Mouse (Mus musculus) thymus, postnatal 4 days (tissue): ENCODE results near the gene Selenow.
"Not testable (repeated sequence)": the region's sequence is repeated elsewhere in the genome, so short reads cannot be mapped to it uniquely, and the experiment has no call there.

Experiments
- DNase-seq: peaks from one replicate; pipeline ENCODE4 v3.0.0; 2021

The Selenow gene

DNA sequence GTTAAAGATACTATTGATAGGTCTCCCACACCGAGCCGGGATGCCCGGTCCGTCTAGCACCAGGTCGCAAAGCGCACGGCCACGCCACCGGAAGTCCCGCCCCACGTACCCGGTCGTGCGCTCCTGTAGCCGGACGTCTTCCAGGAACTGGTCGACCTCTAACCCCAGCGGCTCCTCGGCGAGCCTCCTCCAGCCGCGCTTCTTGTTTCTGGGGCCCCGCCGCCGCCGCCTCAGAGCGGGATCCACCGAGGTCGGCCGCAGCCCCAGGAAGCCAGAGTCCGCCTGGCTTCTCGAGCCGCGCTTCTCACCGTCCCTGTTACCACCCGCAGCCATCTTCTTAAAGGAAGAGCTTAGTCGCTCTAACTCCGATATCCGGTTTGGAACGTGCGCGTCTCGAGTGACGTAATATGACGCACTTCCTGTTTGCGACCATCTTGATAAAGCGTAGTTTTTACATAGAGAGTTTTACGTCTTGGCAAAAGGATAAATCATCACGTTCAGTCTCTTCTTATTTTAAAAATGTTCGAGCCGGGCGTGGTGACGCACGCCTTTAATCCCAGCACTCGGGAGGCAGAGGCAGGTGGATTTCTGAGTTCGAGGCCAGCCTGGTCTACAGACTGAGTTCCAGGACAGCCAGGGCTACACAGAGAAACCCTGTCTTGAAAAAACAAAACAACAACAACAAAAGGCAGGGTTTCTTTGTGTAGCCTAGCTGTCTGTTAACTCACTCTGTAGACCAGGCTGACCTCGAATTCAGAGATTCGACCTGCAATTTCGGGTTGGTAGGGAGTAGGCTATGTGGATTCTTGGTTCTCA lies 23.7 kb upstream of the Selenow start, which contains the start of gene Nop53:
Gene Nop53 (minus strand): TSS at position 354 of the 816 bp plus-strand sequence.
- peak; percentile 89 for DNase-seq

DNA sequence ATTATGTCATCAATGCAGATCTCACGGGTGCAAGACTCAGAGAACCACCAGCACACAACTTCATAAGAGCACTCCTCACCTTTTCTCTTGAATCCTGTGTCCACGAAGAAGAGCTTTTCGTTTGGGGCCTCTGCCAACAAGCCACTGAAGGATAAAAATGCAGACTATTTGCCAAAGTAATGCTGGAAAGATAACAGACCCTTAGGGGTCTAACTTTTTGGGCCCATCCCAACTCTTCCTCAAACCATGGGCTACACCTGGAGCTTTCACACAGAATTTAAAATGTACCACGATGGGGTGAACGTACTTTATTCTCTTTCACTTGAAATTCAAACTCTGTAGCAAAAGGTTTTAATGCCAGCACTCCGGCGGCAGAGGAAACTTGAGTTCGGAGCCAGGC lies 23.0 kb upstream of the Selenow start:
- no peak for DNase-seq

DNA sequence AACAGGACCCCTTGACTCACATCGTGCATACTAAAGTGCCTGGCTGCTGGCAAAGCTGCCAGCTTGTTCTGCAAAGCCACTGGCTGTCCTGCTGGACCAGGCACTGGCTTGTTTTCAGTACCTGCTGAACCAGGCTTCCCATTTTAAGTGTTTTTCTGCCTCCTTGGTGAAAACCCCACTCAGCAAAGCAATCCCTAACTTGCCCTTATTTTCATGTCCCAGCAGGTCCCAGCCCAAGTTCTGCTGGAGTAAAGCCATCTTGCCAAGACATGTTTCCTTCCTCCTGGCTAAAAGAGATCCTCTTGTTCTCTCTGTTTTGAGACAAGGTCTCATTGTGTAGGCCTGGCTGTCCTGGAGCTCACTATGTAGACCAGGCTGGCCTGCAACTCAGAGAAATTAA lies 22.1 kb upstream of the Selenow start:
- DNase-seq: no peak

DNA sequence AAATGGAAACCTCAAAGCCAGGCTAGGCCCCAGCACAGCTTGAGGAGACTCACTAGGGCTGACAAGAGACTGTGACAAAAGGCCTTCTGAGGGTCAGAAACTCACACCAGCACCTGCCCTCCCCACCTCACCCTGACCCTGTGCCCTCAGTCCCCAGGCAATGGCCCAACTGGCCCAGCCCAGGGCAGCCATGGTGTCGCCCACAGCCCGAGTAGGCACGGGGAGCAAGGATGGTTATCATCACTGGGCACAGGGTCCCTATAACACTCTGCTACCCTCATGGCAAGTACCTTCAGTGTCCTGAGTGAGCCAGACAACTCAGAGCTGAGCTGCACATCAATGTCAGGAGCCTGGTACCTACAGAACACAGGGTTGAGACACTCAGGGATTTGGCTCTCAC lies 16.4 kb upstream of the Selenow start:
- no peak for DNase-seq

DNA sequence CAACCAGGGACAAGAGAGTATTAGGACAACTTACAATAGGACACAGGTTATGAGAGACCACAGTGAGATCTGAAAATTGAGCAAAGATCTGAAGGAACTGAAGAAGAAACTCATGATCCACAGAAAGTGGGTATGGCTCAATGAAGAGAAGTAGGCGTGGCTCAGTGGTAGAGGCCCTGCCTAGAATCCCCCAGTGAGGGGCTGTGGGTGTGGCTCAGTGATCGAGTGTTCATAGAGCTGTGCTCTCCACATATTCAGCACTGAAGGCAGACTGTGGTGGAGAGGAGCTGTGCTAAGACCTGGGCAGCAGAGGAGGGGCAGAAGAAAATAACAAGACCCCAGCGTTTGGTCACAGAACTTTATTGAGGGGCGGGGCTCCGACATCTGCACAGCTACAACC lies 15.3 kb upstream of the Selenow start:
- no peak for DNase-seq

DNA sequence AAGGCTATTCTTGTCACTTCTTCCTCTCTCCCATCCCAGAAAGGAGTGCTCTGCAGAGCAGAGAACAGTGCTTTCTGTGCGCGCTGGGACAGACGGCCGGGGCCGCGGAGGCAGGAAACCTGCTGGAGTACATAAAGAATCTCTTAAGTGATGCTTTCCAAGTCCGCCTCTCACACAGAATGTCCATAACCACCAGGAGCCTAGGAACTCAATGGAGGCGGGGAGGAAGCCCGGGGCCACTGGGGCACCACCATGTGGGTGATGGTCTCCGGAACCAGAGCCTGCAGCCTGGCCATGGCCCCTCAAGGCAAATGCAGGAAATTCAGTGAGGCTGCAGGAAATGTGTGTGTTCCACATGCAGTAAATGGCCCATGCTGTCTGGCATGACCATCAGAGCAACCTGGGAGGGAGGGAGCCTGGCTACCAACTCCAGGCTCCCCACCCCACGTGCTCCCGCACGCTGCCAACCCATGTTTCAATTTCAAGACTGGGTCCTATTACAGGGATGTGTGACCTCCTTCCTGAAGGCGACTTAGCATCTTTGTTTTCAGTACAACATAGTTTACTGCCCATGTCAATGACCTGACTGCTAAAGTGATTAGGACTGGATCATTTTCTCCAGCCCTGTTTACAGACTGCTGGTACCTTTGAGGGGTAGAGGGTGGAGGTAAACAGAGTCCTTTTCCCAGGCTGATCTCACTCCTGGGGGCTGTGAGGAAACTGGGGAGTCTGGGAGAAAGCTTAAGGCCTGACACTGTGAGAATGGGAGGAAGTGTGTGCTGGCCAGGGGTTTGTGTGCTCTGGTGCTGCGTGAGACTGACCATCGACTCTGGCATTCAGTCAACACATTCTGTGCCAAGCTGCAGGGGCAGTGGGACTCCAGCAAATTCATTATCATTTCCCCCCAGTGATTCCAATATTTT lies 11.5 kb upstream of the Selenow start:
- no peak for DNase-seq

DNA sequence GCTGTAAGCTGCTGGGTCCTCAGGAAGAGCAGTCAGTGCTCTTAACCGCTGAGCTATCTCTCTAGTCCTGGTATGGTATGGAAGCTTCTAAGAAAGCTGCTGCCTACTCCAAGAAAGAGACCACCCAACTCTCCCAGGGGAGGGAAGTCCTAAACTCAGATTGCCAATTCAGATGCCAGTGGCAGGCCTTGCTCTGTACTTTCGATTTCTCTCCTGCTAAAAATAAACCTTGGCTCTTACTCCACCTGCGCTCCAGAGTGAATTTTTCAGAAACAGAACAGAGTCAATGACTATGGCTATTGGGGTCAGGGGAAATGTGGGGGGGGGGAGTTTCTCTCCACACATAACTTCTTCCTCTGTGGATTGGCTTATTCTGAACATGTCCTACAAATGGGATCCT lies 9.4 kb upstream of the Selenow start:
- no peak for DNase-seq

DNA sequence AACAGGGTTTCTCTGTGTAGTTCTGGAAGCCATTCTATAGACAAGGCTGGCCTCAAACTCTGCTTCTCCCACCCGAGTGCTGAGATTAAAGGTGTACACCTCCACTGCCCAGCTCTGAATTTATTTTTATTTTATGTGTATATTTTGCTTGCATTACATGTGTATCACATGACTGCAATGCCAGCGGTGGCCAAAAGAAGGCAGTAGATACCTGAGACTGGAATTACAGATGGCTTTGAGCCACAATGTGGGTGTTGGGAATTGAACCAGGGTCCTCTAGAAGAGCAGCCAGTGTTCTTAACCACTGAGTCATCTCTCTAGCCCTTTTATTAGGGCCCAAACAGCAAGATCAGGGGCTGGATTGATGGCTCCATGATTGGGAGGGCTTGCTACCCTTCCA lies 8.3 kb upstream of the Selenow start:
- DNase-seq: no peak

DNA sequence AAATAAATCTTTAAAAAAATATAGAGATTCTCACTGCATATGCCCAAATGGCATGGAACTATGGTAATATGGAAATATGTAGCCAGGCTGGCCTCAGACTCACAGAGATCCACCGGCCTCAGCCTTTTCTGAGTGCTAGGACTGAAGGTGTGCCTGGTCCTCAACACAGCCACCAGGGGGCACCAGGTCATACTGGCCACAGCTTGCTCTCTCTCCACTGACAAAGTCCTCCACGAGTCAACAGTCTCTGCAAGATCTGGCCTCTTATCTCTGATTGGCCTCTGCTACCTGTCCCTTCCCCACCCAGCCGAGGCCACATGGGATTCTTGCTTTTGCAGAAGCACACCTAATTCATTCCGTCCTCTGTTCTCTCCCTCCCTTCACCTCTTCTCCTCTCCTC lies 7.7 kb upstream of the Selenow start:
- DNase-seq: peak; percentile 83

DNA sequence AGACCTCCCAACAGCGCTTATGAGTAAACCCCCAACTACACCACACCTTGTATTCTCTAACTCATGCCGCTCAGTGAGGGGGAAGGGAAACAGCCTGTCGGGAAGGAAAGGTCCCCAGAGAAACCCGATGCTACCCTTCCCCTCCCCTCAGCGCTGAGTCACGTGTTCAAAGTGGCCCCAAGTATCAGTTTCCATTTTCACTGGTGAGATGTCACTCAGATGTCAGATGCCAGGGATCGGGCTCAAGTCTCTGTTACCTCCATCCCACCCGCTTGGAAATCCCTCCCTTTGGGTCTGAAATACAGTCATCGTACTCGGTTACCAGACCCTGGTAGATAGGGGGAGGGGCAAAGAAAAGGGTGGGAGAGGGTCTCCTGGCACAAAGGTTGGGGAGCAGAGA lies 406 bp downstream of the Selenow start:
- DNase-seq: peak; percentile 52

DNA sequence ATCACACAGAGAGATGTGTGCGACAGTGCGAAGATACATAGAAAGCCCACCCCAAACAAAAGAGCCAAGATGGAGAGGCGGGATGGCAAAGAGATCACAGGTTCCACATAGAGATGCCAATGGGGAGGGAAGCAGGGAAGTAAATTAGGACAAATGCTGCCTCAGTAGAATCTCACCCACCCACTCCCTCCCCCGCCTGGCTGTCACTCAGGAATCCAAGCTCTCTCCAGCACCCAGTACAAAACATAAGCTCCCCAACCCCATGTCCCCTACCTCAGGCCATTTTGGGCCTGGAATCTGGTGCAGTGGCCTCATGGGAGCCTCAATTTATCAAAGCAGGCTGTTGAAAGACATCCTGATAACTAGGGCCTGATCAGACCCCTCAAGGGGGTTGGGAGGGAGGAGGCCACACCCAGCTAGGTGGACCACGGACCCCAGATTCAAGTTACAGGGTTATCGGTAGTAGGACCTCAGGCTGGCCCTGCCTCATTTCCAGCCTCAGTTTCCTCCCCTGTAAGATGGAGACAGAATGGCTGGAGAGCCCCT lies 1.5 kb downstream of the Selenow start:
- no peak for DNase-seq

DNA sequence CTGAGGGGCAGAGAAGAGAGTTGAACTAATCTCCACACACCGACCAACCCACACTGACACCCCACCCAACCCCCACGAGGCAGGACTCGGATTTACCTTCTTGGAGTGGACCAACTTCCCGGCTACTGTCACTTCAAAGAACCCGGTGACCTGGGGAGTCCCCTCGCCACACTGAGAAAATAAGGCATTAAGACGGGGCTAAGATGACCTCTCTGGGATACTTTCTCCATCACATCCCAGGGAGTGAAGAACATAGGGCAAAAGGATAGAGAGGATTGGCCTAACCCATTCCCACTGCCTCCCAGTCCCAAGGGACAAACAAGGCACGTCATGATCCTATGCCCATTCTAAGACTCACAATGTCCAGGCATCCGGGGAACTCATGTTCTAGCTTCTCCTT lies 2.3 kb downstream of the Selenow start:
- DNase-seq: no peak

DNA sequence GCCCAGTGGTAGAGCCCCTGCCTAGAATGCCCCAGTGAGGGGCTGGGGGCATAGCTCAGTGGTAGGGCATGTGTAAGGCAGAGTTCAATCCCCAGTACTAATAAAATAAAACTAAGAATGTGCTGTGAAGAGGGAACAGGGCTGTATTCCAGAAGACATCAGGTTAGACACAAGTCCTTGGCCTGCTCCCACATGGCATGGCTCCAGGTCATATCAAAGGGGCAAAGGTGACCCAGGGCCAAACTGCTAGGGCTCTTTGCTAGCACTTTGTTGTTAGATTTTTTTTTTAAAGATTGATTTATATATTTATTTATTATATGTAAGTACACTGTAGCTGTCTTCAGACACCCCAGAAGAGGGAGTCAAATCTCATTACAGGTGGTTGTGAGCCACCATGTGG lies 3.8 kb downstream of the Selenow start:
- DNase-seq: no peak

DNA sequence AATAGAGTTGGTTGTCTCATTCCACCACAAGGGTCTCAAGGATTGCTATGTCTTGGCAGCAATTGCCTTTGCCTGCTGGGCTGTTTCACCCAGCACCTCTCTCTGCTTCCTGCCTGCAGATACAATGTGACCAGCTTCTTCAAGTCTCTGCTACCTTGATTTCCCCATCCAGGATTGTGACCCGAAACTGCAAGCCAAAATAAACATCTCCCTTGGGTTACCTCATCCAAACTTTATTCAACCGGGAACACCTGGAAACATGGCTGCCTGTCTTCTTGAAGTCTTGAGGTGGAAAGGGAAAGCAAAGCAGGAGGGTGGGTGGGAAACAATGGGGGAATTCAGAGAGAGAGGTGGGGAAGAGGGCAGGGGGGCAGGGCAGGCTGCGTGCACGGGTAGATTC lies 5.2 kb downstream of the Selenow start:
- no peak for DNase-seq

DNA sequence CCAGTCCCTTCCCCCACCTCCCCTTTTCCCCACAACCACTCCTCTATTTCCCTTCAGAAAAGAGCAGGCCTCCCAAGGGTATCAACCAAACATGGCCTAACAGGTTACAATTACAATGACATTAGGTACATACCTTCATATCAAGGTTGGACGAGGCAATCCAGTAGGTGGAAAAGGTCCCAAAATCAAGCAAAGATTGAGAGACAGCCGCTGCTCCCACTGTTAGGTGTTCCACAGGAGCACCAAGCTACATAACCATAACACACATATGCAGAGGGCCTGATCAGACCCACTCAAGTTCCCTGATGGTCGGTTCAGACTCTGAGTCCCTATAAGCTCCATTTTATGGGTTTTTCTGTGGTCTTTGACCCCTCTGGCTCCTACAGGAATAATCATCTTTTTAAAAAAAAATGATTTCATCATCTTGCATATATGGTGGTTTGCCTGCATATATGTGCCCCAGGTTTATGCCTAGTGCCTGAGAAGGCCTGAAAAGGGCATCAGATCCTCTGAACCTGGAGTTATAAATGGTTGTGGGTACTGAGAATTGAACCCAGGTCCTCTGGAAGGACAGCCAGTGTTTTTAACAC lies 6.0 kb downstream of the Selenow start:
- DNase-seq: no peak

DNA sequence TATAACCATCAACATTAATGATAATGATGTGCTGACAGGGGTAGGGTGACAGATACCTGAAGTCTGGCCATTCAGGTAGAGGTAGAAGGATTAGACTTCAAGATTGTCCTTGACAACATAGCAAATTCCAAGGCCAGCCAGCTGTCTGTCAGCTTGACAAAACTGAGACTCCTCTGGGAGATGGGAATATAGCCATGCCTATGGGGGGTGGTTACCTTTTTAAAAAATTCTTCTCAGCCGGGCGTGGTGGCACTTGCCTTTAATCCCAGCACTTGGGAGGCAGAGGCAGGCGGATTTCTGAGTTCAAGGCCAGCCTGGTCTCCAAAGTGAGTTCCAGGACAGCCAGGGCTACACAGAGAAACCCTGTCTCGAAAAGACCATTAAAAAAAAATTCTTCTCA lies 6.5 kb downstream of the Selenow start:
- not testable (repeated sequence) for DNase-seq

DNA sequence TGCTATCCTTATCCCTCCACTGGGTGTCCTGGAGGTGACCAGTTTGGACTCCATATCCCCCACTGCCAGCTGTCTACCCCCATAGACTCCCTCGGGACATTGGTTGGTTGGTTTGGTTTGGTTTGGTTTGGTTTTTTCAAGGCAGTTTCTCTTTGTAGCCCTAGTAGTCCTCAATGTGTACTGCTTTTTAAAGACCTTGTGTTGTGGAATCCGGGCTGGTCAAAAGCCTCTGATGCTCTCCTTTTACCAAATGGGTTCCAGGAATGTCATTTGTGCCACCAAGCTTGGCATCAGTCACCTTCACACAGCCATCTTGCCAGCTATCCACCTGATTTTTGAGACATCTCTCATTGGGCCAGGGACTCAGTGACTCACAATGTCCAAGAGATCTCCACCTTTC lies 7.5 kb downstream of the Selenow start:
- no peak for DNase-seq

DNA sequence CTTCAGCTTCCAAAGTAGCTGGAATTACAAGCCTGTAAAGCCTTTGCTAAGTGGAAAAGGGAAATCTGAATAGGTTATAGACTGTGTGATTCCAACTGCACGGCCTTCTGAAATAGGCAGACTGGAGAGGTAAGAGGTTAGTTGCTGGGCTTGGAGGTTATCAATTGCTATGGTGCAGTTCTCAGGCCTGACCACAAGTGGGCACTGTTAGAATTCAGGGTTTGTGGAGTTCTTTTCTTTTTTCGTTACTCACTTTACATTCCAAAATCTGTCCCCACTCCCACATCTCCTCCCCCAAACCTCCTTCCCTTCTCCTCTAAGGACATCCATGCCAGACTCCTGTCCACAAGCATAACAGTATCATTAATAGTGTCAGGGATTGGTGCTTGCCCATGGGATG lies 8.0 kb downstream of the Selenow start:
- DNase-seq: peak; percentile 70

DNA sequence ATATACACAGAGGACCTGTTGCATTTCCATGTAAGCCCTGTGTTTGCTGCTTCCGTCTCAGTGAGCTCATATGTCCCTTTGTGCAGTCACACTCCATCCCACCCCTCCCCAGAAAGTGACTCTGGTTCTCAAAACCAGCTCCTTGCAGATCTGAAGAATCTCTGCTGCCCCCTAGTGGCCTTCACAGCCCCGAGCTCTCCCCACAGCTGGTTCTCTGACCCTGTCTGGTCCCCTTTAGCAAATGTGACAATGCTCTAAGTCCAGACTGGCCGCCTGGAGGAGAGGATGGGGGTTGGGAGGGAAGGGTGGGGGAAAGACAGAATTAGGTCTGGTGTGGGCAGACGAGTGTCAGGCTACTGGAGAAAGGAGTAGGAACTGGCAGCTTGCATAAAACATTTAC lies 10.0 kb downstream of the Selenow start:
- DNase-seq: peak; percentile 85

DNA sequence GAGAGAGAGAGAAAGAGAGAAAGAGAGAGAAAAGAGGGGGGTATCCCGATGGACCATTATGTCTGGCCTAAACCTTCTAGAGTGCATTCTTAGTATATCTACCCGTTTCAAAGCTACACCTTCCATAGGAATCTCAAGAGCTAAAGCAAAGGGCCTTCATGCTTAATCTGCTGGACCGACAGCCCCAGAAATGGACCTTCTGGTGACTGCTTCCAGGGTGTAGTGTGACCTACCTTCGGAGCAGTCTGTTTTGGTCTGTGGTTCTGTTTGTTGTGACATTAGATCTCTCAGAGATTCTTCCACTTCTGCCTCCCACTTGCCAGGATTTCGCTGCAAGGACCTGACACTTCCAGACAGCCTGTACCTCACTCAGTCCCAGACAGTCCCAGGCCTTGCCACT lies 11.7 kb downstream of the Selenow start:
- DNase-seq: no peak

DNA sequence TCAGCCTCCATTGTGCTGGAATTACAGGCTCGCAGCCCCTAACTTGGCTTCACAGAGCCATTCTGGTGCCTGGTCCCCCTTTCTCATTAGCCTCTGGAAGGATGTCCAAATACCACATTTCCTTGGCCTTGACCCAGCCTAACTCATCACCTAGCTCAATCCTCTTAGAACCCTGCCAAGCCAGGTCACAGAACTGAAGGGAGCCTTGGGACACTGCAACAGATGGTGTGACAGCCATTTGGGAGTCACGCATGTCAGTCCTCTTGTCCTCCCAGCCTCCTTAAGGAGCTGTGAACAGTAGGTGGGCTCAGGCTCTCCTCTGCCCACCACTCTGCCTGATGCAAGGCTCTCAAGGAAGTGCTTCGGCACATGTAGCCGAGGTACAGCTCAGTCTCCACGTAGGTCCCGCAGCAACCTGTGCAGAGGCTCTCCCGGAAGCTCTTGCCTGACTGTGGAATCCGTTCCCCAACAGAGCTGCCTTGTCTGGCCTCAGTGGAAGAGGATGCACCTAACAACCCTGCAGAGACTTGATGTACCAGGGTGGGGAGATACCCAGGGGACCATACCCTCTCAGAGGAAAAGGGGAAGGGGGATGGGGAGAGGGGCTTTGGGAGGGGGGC lies 14.1 kb downstream of the Selenow start:
- no peak for DNase-seq

DNA sequence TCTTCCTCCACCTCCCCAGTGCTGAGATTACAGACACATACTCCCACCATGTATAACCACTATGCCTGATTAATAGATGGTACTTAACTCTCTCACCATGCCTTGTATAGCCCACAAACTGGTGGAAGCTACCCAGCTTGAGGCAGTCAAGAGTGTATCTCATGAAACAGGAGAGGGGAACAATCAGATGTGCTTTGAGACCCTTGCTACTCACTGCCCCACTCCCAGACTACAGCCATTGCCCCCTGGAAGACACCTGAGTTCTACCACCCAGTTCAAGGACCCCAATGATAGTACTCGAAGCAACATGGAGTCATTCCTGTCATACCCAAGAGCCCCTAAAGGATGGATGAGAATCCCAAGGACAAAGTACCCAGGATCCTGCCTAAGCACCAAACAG lies 15.6 kb downstream of the Selenow start:
- no peak for DNase-seq

DNA sequence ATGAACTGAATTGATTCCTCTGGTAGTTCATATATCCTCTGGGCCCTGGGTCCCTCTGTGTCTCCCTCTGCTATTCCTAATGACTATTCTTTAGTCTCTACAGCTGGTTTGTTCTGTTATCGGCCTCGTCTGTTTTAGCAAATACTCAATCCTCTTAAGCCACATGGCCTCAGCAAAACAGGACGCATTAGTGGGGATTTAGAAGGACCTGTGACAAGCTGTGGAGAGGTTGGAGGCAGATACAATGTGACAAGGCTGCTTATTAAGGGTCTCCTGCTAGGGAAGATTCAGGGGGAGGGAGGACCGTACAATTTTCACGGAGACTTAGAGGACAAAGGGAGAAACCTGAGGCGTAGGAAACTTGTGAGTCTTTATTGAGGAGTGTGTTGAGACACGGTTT lies 16.3 kb downstream of the Selenow start:
- no peak for DNase-seq
